Mouse (Mus musculus) olfactory bulb, adult 2 months (tissue): Measurements from ENCODE around the gene Plbd2.

Source experiments
- CTCF ChIP-seq: fragments of 200-500 bp; IDR thresholded peaks from 2 replicates; pipeline ENCODE4 v1.5.1; 2012; ENCODE audit warnings: low read depth, mild to moderate bottlenecking, low read length, moderate library complexity; ENCODE audit not compliant: insufficient read depth
- POLR2A ChIP-seq: fragments of 200-500 bp; IDR thresholded peaks from 2 replicates; pipeline ENCODE4 v1.6.1; 2012; ENCODE audit warnings: mild to moderate bottlenecking, low read depth, low read length, moderate library complexity; ENCODE audit not compliant: insufficient read depth

- TF ChIP-seq POLR2A (no peak), CTCF (no peak)
Observed at GRCm38 (mm10) chr5:120436885-120437495, 66.4 kb downstream of the Plbd2 start.
